Mouse (Mus musculus): ENCODE data around the gene Ldlrad1.

- TF ChIP-seq CTCF (IDR thresholded peaks at IDR 0.05; ENCODE audit: low read depth, low read length), result no peak
- TF ChIP-seq POLR2A (IDR thresholded peaks at IDR 0.05; ENCODE audit: extremely low read depth, insufficient read depth, low read length), result no peak
Measured at GRCm38 (mm10) chr4:107201779-107202178, 7.2 kb upstream of the Ldlrad1 start.

Data from liver, adult 2 months (tissue).